Mouse (Mus musculus): ENCODE measurements around the gene Trim62.

DNA sequence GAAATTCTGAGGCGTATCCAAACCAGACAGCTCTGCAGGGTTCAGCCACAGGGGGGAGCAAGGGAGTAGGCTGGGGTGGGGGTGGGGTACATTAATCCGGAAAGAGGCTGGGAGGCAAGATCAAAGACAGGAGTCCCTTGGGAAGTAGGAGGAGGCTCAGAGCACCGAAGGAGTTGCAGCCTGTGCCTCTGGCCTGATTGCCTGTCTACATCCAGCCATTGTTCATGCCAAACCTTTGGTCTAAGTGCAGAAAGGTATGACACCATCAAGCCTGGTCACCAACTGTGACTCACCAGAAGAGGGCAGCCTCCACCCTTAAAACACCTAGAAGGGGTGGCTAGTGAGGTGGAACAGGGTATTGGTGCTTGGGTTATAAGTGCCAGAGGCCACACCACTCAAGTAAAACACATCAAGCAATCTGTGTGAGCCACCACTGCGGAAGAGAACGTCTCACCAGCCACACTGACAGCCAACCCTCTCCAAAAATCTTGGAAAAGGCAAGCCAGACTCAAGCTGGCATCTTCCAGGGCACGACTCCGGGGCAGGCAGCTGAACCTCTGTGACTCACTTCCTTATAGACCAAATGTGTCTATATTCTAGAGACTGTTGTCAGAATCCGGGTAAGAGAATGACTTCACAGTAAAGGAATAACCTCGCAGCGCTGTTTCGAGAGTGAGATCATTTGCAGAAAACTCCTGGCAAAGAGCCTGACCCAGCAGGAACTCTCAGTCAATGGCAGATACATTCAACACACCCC lies 74.0 kb downstream of the Trim62 start:
- no peak for TF ChIP-seq POLR2A (IDR thresholded peaks at IDR 0.05; ENCODE audit: borderline replicate concordance, extremely low read depth, insufficient read depth, insufficient read length, poor library complexity, severe bottlenecking)
- TF ChIP-seq CTCF (IDR thresholded peaks at IDR 0.05; ENCODE audit: borderline replicate concordance, extremely low read depth, insufficient read depth, insufficient read length): peak; percentile 52; the same call in 1 of the 2 replicates

Data from brain, embryonic 14.5 days (tissue).